Mouse (Mus musculus): ENCODE data around the gene Ncmap. TPM values are rescaled to one million over a fixed set of nuclear protein-coding genes. Genes with fewer than 3 reads are reported as not detected.
A peak's percentile ranks its signal among the peaks of the same experiment; 100 is the strongest.

Ncmap gene
- polyA plus RNA-seq (2014; fragmentation: Nextera tagmentation; extraction: Ambion mirVana), result 2.5 and 2.9 TPM in 2 replicates

GRCm38 (mm10) chr4:135397991-135398390, at the start of gene Ncmap:
TSS of gene Ncmap (minus strand) at chr4:135398227.
- Histone ChIP-seq H3K36me3 (ENCODE audit: control insufficient read depth, insufficient read depth, low read length) (no peaks in the 10 kb centered on the region), H3K27ac (ENCODE audit: low read depth, low read length) (no peak within 1 kb of the TSS), H3K9ac (ENCODE audit: low read depth, low read length) (peak within 1 kb of the TSS; percentile 42), H3K4me2 (replicated peaks; ENCODE audit: low read depth, low read length) (peak within 1 kb of the TSS; percentile 79), H3K4me3 (ENCODE audit: low read length) (peak within 1 kb of the TSS; percentile 46), H3K9me3 (ENCODE audit: control insufficient read depth, low read length) (no peaks in the 10 kb centered on the region), H3K27me3 (ENCODE audit: control insufficient read depth, insufficient read depth, low read length) (peaks cover 12% of the 10 kb centered on the region), H3K4me1 (ENCODE audit: control insufficient read depth, insufficient read depth, low read length) (no peaks in the 10 kb centered on the region)
- WGBS, result under 1% methylated on average over 29 of the region's 29 CpGs
- ATAC-seq (ENCODE audit: low FRiP score, low TSS enrichment), result peak; percentile 32; the same call in 1 of the 2 replicates

GRCm38 (mm10) chr4:135442473-135442872, 44.4 kb upstream of the Ncmap start:
- Histone ChIP-seq H3K4me3 (ENCODE audit: low read length) (no peak overlapping the region), H3K4me2 (replicated peaks; ENCODE audit: low read depth, low read length) (no peak overlapping the region), H3K36me3 (ENCODE audit: control insufficient read depth, insufficient read depth, low read length) (no peaks in the 10 kb centered on the region), H3K4me1 (ENCODE audit: control insufficient read depth, insufficient read depth, low read length) (0 out of 2 replicates have a peak, but pooled peaks cover 5% of the 10 kb centered on the region), H3K9ac (ENCODE audit: low read depth, low read length) (no peak overlapping the region), H3K9me3 (ENCODE audit: control insufficient read depth, low read length) (no peaks in the 10 kb centered on the region), H3K27ac (ENCODE audit: low read depth, low read length) (no peak overlapping the region), H3K27me3 (ENCODE audit: control insufficient read depth, insufficient read depth, low read length) (no peaks in the 10 kb centered on the region)
- ATAC-seq (ENCODE audit: low FRiP score, low TSS enrichment), result no peak
- WGBS, result 68% methylated on average over 5 of the region's 5 CpGs

GRCm38 (mm10) chr4:135439904-135440522, 42.0 kb upstream of the Ncmap start:
- Histone ChIP-seq H3K27me3 (ENCODE audit: control insufficient read depth, insufficient read depth, low read length) (no peaks in the 10 kb centered on the region), H3K9ac (ENCODE audit: low read depth, low read length) (no peak overlapping the region), H3K4me1 (ENCODE audit: control insufficient read depth, insufficient read depth, low read length) (0 out of 2 replicates have a peak, but pooled peaks cover 5% of the 10 kb centered on the region), H3K4me3 (ENCODE audit: low read length) (no peak overlapping the region), H3K27ac (ENCODE audit: low read depth, low read length) (peak overlapping the region; percentile 65; the same call in 1 of the 2 replicates), H3K9me3 (ENCODE audit: control insufficient read depth, low read length) (no peaks in the 10 kb centered on the region), H3K36me3 (ENCODE audit: control insufficient read depth, insufficient read depth, low read length) (no peaks in the 10 kb centered on the region), H3K4me2 (replicated peaks; ENCODE audit: low read depth, low read length) (no peak overlapping the region)
- ATAC-seq (ENCODE audit: low FRiP score, low TSS enrichment), result no peak
- 61% methylated on average over 9 of the region's 9 CpGs for WGBS

GRCm38 (mm10) chr4:135439188-135439647, 41.2 kb upstream of the Ncmap start:
- H3K27ac ChIP-seq (ENCODE audit: low read depth, low read length), result peak overlapping the region; percentile 65
- no peaks in the 10 kb centered on the region for H3K9me3 ChIP-seq (ENCODE audit: control insufficient read depth, low read length)
- H3K4me1 ChIP-seq (ENCODE audit: control insufficient read depth, insufficient read depth, low read length), result 0 out of 2 replicates have a peak, but pooled peaks cover 5% of the 10 kb centered on the region
- H3K9ac ChIP-seq (ENCODE audit: low read depth, low read length), result peak overlapping the region; percentile 51
- H3K4me2 ChIP-seq (replicated peaks; ENCODE audit: low read depth, low read length), result peak overlapping the region; percentile 40
- H3K4me3 ChIP-seq (ENCODE audit: low read length), result peak overlapping the region; percentile 6; the same call in 1 of the 2 replicates
- H3K27me3 ChIP-seq (ENCODE audit: control insufficient read depth, insufficient read depth, low read length), result no peaks in the 10 kb centered on the region
- no peaks in the 10 kb centered on the region for H3K36me3 ChIP-seq (ENCODE audit: control insufficient read depth, insufficient read depth, low read length)
- ATAC-seq (ENCODE audit: low FRiP score, low TSS enrichment), result peak; percentile 92
- WGBS, result 2% methylated on average over 15 of the region's 15 CpGs

GRCm38 (mm10) chr4:135437924-135438323, 39.9 kb upstream of the Ncmap start:
- H3K36me3 ChIP-seq (ENCODE audit: control insufficient read depth, insufficient read depth, low read length), result no peaks in the 10 kb centered on the region
- peaks cover 9% of the 10 kb centered on the region; the same call in 1 of the 2 replicates for H3K4me1 ChIP-seq (ENCODE audit: control insufficient read depth, insufficient read depth, low read length)
- H3K27ac ChIP-seq (ENCODE audit: low read depth, low read length), result no peak overlapping the region
- H3K9ac ChIP-seq (ENCODE audit: low read depth, low read length), result no peak overlapping the region
- H3K4me3 ChIP-seq (ENCODE audit: low read length), result no peak overlapping the region
- no peaks in the 10 kb centered on the region for H3K27me3 ChIP-seq (ENCODE audit: control insufficient read depth, insufficient read depth, low read length)
- no peak overlapping the region for H3K4me2 ChIP-seq (replicated peaks; ENCODE audit: low read depth, low read length)
- H3K9me3 ChIP-seq (ENCODE audit: control insufficient read depth, low read length), result no peaks in the 10 kb centered on the region
- ATAC-seq (ENCODE audit: low FRiP score, low TSS enrichment), result no peak

- peaks cover 9% of the 10 kb centered on the region; the same call in 1 of the 2 replicates for H3K4me1 ChIP-seq (ENCODE audit: control insufficient read depth, insufficient read depth, low read length)
- no peaks in the 10 kb centered on the region for H3K36me3 ChIP-seq (ENCODE audit: control insufficient read depth, insufficient read depth, low read length)
- no peak for ATAC-seq (ENCODE audit: low FRiP score, low TSS enrichment)
- 58% methylated on average over 13 of the region's 13 CpGs for WGBS
- H3K4me2 ChIP-seq (replicated peaks; ENCODE audit: low read depth, low read length), result no peak overlapping the region
- no peaks in the 10 kb centered on the region for H3K9me3 ChIP-seq (ENCODE audit: control insufficient read depth, low read length)
- H3K4me3 ChIP-seq (ENCODE audit: low read length), result no peak overlapping the region
- no peak overlapping the region for H3K9ac ChIP-seq (ENCODE audit: low read depth, low read length)
- H3K27me3 ChIP-seq (ENCODE audit: control insufficient read depth, insufficient read depth, low read length), result no peaks in the 10 kb centered on the region
- H3K27ac ChIP-seq (ENCODE audit: low read depth, low read length), result no peak overlapping the region
These were observed 38.3 kb upstream of the Ncmap start for GRCm38 (mm10) chr4:135436291-135436690.

GRCm38 (mm10) chr4:135434395-135434789, 36.4 kb upstream of the Ncmap start:
- Histone ChIP-seq H3K27ac (ENCODE audit: low read depth, low read length) (0 out of 2 replicates have a peak overlapping the region, but pooled peaks have one; percentile 24), H3K4me2 (replicated peaks; ENCODE audit: low read depth, low read length) (peak overlapping the region; percentile 94), H3K9ac (ENCODE audit: low read depth, low read length) (peak overlapping the region; percentile 60), H3K4me1 (ENCODE audit: control insufficient read depth, insufficient read depth, low read length) (peaks cover 8% of the 10 kb centered on the region; the same call in 1 of the 2 replicates), H3K9me3 (ENCODE audit: control insufficient read depth, low read length) (no peaks in the 10 kb centered on the region), H3K4me3 (ENCODE audit: low read length) (peak overlapping the region; percentile 85), H3K36me3 (ENCODE audit: control insufficient read depth, insufficient read depth, low read length) (no peaks in the 10 kb centered on the region), H3K27me3 (ENCODE audit: control insufficient read depth, insufficient read depth, low read length) (no peaks in the 10 kb centered on the region)
- WGBS, result 28% methylated on average over 11 of the region's 11 CpGs
- ATAC-seq (ENCODE audit: low FRiP score, low TSS enrichment), result 0 out of 2 replicates have a peak, but pooled peaks have one; percentile 6

- Histone ChIP-seq H3K9me3 (ENCODE audit: control insufficient read depth, low read length) (no peaks in the 10 kb centered on the region), H3K27ac (ENCODE audit: low read depth, low read length) (0 out of 2 replicates have a peak within 1 kb of the TSS, but pooled peaks have one; percentile 42), H3K36me3 (ENCODE audit: control insufficient read depth, insufficient read depth, low read length) (no peaks in the 10 kb centered on the region), H3K4me1 (ENCODE audit: control insufficient read depth, insufficient read depth, low read length) (peaks cover 4% of the 10 kb centered on the region; the same call in 1 of the 2 replicates), H3K4me2 (replicated peaks; ENCODE audit: low read depth, low read length) (peak within 1 kb of the TSS; percentile 94), H3K4me3 (ENCODE audit: low read length) (peak within 1 kb of the TSS; percentile 85), H3K9ac (ENCODE audit: low read depth, low read length) (peak within 1 kb of the TSS; percentile 82), H3K27me3 (ENCODE audit: control insufficient read depth, insufficient read depth, low read length) (no peaks in the 10 kb centered on the region)
- ATAC-seq (ENCODE audit: low FRiP score, low TSS enrichment), result peak; percentile 86
- WGBS, result under 1% methylated on average over 64 of the region's 79 CpGs
These were observed 35.7 kb upstream of the Ncmap start, which contains the start of gene Rcan3 for GRCm38 (mm10) chr4:135433443-135434394. TSS of gene Rcan3 (minus strand) at chr4:135433853.
